Mouse (Mus musculus) forebrain, postnatal 0 days (tissue): Measurements from ENCODE around the gene Gimap4. TPM values are rescaled to one million over a fixed set of nuclear protein-coding genes. Genes with fewer than 3 reads are reported as not detected.

ENCODE experiments used
- ATAC-seq: fragments of 200-750 bp; cut with Nextera tagmentation; 2 replicates; pipeline ENCODE4 v1.8.0; 2017; ENCODE audit warnings: mild to moderate bottlenecking, moderate library complexity
- DNase-seq: peaks from one replicate; pipeline ENCODE4 v3.0.0-alpha.2; 2015
- H3K27ac ChIP-seq: fragments of 300-500 bp; sonication (generic); 2 replicates; pipeline ENCODE4 v1.5.1; 2014; ENCODE audit warnings: low read depth, mild to moderate bottlenecking, antibody characterized with exemption, low read length, moderate library complexity, mixed read lengths
- H3K27me3 ChIP-seq: fragments of 300-500 bp; sonication (generic); 2 replicates; pipeline ENCODE4 v1.6.1; 2014; ENCODE audit warnings: mild to moderate bottlenecking, low read length, mixed read lengths; ENCODE audit not compliant: insufficient read depth
- H3K36me3 ChIP-seq: fragments of 300-500 bp; sonication (generic); 2 replicates; pipeline ENCODE4 v1.6.1; 2014; ENCODE audit warnings: mild to moderate bottlenecking, moderate library complexity; ENCODE audit not compliant: insufficient read depth
- H3K4me1 ChIP-seq: fragments of 300-500 bp; sonication (generic); 2 replicates; pipeline ENCODE4 v1.6.1; 2014; ENCODE audit warnings: antibody characterized with exemption; ENCODE audit not compliant: insufficient read depth
- H3K4me2 ChIP-seq: fragments of 300-500 bp; sonication (generic); 2 replicates; pipeline ENCODE4 v1.6.1; 2014; ENCODE audit warnings: low read depth, mild to moderate bottlenecking, moderate library complexity
- H3K4me3 ChIP-seq: fragments of 300-500 bp; sonication (generic); 2 replicates; pipeline ENCODE4 v1.5.1; 2014; ENCODE audit warnings: low read depth, low read length, mixed read lengths
- H3K9ac ChIP-seq: fragments of 300-500 bp; sonication (generic); 2 replicates; pipeline ENCODE4 v1.6.1; 2014; ENCODE audit warnings: mild to moderate bottlenecking
- H3K9me3 ChIP-seq: fragments of 300-500 bp; sonication (generic); 2 replicates; pipeline ENCODE4 v1.6.1; 2016; ENCODE audit warnings: low read length
- CTCF ChIP-seq: sonication (generic); IDR thresholded peaks from 2 replicates; pipeline ENCODE4 v1.5.1; 2016; ENCODE audit warnings: antibody characterized with exemption, control low read depth, low read depth
- whole genome bisulfite sequencing: fragments of 180-500 bp; shearing (Covaris S2); extraction: QIAGEN DNeasy Blood & Tissue Kit; methylation state at CpG from one replicate; pipeline ENCODE4 v1.1.7; 2014; 5-methylcytosine and 5-hydroxymethylcytosine counted together
- polyA plus RNA-seq: library from polyadenylated mRNA; unstranded; fragments of >200 nt; fragmentation: Nextera tagmentation; extraction: Ambion mirVana; gene quantifications from 2 replicates; pipeline ENCODE4 v1.2.1, GENCODE M21; 2015
- total RNA-seq: library from RNA; depleted of rRNA; stranded (reverse); fragments of >200 nt; gene quantifications from 2 replicates; pipeline ENCODE4 v1.2.3, GENCODE M21; 2014; rRNA removed

Gimap4 gene
- total and polyA plus RNA-seq, 2 experiments from 2014 or later, result 0.48 to 0.52 TPM

DNA sequence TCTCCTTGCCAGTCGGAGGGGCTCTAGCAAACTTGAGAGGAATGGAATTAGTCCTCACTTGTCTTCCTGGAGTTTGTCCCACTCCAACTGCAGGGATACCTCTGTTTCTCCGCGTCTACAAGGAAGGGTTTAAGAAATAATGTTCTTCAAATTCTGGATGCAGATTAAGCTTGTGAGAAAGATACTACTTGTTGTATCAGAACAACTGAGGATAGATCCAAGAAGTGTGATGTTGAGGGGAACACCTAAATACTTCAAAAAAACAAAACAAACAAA lies 55.4 kb downstream of the Gimap4 start:
- no peak for TF ChIP-seq CTCF
- Histone ChIP-seq H3K4me2 (no peak overlapping the region), H3K27me3 (peaks cover 19% of the 10 kb centered on the region), H3K36me3 (no peaks in the 10 kb centered on the region), H3K9ac (no peak overlapping the region), H3K27ac (no peak overlapping the region), H3K9me3 (no peaks in the 10 kb centered on the region), H3K4me1 (no peaks in the 10 kb centered on the region), H3K4me3 (no peak overlapping the region)
- WGBS, result 88% methylated on average over 3 of the region's 3 CpGs
- no peak for DNase-seq
- no peak for ATAC-seq

DNA sequence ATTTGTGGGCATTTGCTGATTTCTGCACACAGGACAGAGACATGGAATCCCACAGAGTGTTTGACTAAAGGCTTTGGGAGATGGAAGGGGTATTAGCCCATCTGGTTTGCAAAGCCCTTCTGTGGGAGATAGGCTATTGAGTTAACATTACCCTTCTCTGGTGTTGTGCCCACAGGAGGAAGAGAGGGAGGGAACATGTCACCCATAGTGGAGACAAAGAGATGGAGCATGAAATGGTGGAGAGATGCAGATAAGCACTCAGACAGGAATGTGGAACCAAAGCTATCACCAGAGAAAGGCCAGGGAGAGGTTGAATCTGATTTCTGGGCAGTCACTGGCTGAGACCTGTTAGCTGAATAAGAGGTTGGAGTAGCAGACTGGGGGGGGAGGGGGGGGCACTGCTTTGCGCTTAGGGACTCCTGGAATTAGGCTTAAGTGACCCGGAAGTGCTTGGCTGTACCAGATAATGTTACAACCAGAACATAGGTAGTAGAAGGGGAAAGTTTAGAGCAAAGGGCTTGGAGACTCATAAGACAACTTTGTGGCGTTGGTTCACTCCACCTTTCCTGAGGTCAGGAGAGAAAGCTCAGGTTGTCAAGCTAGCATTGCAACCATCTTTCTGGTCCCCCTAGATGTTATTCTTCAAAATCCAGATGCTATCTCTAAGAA lies 56.3 kb downstream of the Gimap4 start:
- Histone ChIP-seq H3K27me3 (peaks cover 19% of the 10 kb centered on the region), H3K27ac (no peak overlapping the region), H3K4me3 (no peak overlapping the region), H3K9ac (no peak overlapping the region), H3K4me1 (no peaks in the 10 kb centered on the region), H3K4me2 (no peak overlapping the region), H3K9me3 (no peaks in the 10 kb centered on the region), H3K36me3 (no peaks in the 10 kb centered on the region)
- 70% methylated on average over 3 of the region's 3 CpGs for WGBS
- TF ChIP-seq CTCF, result no peak
- ATAC-seq (no peak), DNase-seq (no peak)

- no peaks in the 10 kb centered on the region for H3K4me1 ChIP-seq
- no peak overlapping the region for H3K4me3 ChIP-seq
- no peaks in the 10 kb centered on the region for H3K9me3 ChIP-seq
- TF ChIP-seq CTCF, result no peak
- ATAC-seq (no peak), DNase-seq (no peak)
- H3K27ac ChIP-seq, result no peak overlapping the region
- WGBS, result 31% methylated on average over 3 of the region's 3 CpGs
- no peak overlapping the region for H3K9ac ChIP-seq
- no peaks in the 10 kb centered on the region for H3K36me3 ChIP-seq
- no peak overlapping the region for H3K4me2 ChIP-seq
- peaks cover 19% of the 10 kb centered on the region for H3K27me3 ChIP-seq
Observed at GRCm38 (mm10) chr6:48741273-48741672, 56.9 kb downstream of the Gimap4 start.

Other genes starting within 250 kb of the Gimap4 start
- gene Zfp467, start 238.7 kb upstream of the Gimap4 start, total RNA-seq, result 19.2 and 28.6 TPM in 2 replicates
- 39.6 and 40.4 TPM in 2 replicates for gene Zfp467, start 238.7 kb upstream of the Gimap4 start, polyA plus RNA-seq
- gene Sspo, start 236.3 kb upstream of the Gimap4 start, total RNA-seq, result 0.24 and 1.3 TPM in 2 replicates
- gene Sspo, start 236.3 kb upstream of the Gimap4 start, polyA plus RNA-seq, result 0.08 and 0.27 TPM in 2 replicates
- gene Atp6v0e2, start 146.9 kb upstream of the Gimap4 start, total RNA-seq, result 288 and 325 TPM in 2 replicates
- gene Atp6v0e2, start 146.9 kb upstream of the Gimap4 start, polyA plus RNA-seq, result 384 and 414 TPM in 2 replicates
- 27.5 and 28.7 TPM in 2 replicates for gene Lrrc61, start 129.8 kb upstream of the Gimap4 start, total RNA-seq
- gene Lrrc61, start 129.8 kb upstream of the Gimap4 start, polyA plus RNA-seq, result 16.8 and 20.9 TPM in 2 replicates
- gene Rarres2, start 111.8 kb upstream of the Gimap4 start, total RNA-seq, result 8.0 and 9.1 TPM in 2 replicates
- 12.0 and 13.1 TPM in 2 replicates for gene Rarres2, start 111.8 kb upstream of the Gimap4 start, polyA plus RNA-seq
- gene Gm45021, start 94.9 kb upstream of the Gimap4 start, total RNA-seq, result 1.2 TPM in 1 of 2 replicates, not detected in the other
- not detected in 2 replicates for gene Gm45021, start 94.9 kb upstream of the Gimap4 start, polyA plus RNA-seq
- 40.7 and 55.0 TPM in 2 replicates for gene Repin1, start 90.7 kb upstream of the Gimap4 start, total RNA-seq
- 26.4 and 29.3 TPM in 2 replicates for gene Repin1, start 90.7 kb upstream of the Gimap4 start, polyA plus RNA-seq
- gene Gm44965, start 90.6 kb upstream of the Gimap4 start, total RNA-seq, result not detected in 2 replicates
- gene Gm44965, start 90.6 kb upstream of the Gimap4 start, polyA plus RNA-seq, result 1.2 TPM in 1 of 2 replicates, not detected in the other
- gene Zfp775, start 82.5 kb upstream of the Gimap4 start, total RNA-seq, result 10.2 and 10.3 TPM in 2 replicates
- 8.9 and 11.5 TPM in 2 replicates for gene Zfp775, start 82.5 kb upstream of the Gimap4 start, polyA plus RNA-seq
- 24.4 and 24.5 TPM in 2 replicates for gene AI854703, start 57.8 kb upstream of the Gimap4 start, total RNA-seq
- gene AI854703, start 57.8 kb upstream of the Gimap4 start, polyA plus RNA-seq, result 18.5 and 23.8 TPM in 2 replicates
- 0.69 and 2.2 TPM in 2 replicates for gene Gimap8, start 37.3 kb upstream of the Gimap4 start, total RNA-seq
- 0.45 and 0.46 TPM in 2 replicates for gene Gimap8, start 37.3 kb upstream of the Gimap4 start, polyA plus RNA-seq
- gene Gimap9, start 8.4 kb upstream of the Gimap4 start, total RNA-seq, result 1.4 and 1.5 TPM in 2 replicates
- 0.79 and 1.3 TPM in 2 replicates for gene Gimap9, start 8.4 kb upstream of the Gimap4 start, polyA plus RNA-seq
- gene Gimap6, start 23.7 kb downstream of the Gimap4 start, total RNA-seq, result 6.5 and 6.6 TPM in 2 replicates
- 5.8 and 6.5 TPM in 2 replicates for gene Gimap6, start 23.7 kb downstream of the Gimap4 start, polyA plus RNA-seq
- gene Gm28053, start 34.1 kb downstream of the Gimap4 start, total RNA-seq, result not detected in 2 replicates
- 0.57 TPM in 1 of 2 replicates, not detected in the other for gene Gm28053, start 34.1 kb downstream of the Gimap4 start, polyA plus RNA-seq
- gene Gimap7, start 34.1 kb downstream of the Gimap4 start, total RNA-seq, result not detected in 2 replicates
- gene Gimap7, start 34.1 kb downstream of the Gimap4 start, polyA plus RNA-seq, result not detected in 2 replicates
- 1.3 TPM in 2 replicates for gene Gimap1, start 54.5 kb downstream of the Gimap4 start, total RNA-seq
- 3.4 and 3.8 TPM in 2 replicates for gene Gimap1, start 54.5 kb downstream of the Gimap4 start, polyA plus RNA-seq
- gene Gimap5, start 61.6 kb downstream of the Gimap4 start, total RNA-seq, result 0.62 and 1.4 TPM in 2 replicates
- gene Gimap5, start 61.6 kb downstream of the Gimap4 start, polyA plus RNA-seq, result 1.7 and 3.7 TPM in 2 replicates
- not detected in 2 replicates for gene Gimap3, start 86.3 kb downstream of the Gimap4 start, total RNA-seq
- not detected in 2 replicates for gene Gimap3, start 86.3 kb downstream of the Gimap4 start, polyA plus RNA-seq
- gene Tmem176a, start 156.4 kb downstream of the Gimap4 start, total RNA-seq, result 15.4 and 19.7 TPM in 2 replicates
- gene Tmem176a, start 156.4 kb downstream of the Gimap4 start, polyA plus RNA-seq, result 18.3 and 24.5 TPM in 2 replicates
- 36.7 and 47.1 TPM in 2 replicates for gene Tmem176b, start 156.9 kb downstream of the Gimap4 start, total RNA-seq
- gene Tmem176b, start 156.9 kb downstream of the Gimap4 start, polyA plus RNA-seq, result 75.3 and 103 TPM in 2 replicates
- 1.6 TPM in 1 of 2 replicates, not detected in the other for gene Aoc1, start 188.3 kb downstream of the Gimap4 start, total RNA-seq
- 0.20 TPM in 1 of 2 replicates, not detected in the other for gene Aoc1, start 188.3 kb downstream of the Gimap4 start, polyA plus RNA-seq
- not detected in 2 replicates for gene 1600015I10Rik, start 245.3 kb downstream of the Gimap4 start, total RNA-seq
- not detected in 2 replicates for gene 1600015I10Rik, start 245.3 kb downstream of the Gimap4 start, polyA plus RNA-seq